Mouse (Mus musculus) left cerebral cortex, adult 8-10 months (tissue): ENCODE data around the gene Gadl1. TPM values are rescaled to one million over a fixed set of nuclear protein-coding genes. Genes with fewer than 3 reads are reported as not detected.
"Not testable (repeated sequence)": the region's sequence is repeated elsewhere in the genome, so short reads cannot be mapped to it uniquely, and the experiment has no call there.

Experiments
- DNase-seq, 2 experiments: peaks; one replicate each; pipeline ENCODE4 v3.0.0; 2022; ENCODE audit warnings: low spot score in 2 of 2
- total RNA-seq, 4 experiments: library from RNA; stranded (reverse); gene quantifications; 2 replicates each; pipeline ENCODE4 v1.2.4; 2022

The Gadl1 gene
- total RNA-seq, 4 experiments from 2014 or later: 0.67 to 1.6 (median 0.84) TPM

DNA sequence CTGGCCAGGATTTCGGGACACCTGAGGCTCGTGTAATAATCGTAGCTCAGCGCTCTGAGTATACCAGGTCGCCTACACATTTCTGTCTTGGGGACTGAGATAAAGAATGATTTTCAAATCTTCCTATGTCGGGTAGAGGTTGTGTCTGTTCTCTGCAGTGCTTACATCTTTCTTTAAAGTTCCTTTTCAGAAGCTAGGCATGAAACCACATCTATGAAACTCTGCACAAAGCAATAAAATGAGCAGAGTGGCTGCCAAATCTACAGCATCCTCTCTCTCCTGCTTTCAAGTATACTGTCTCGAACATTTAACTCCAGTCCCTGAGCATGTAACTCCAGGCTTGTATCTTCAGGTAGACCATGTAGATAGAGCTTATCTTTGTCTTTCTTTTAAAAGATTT, 109.3 kb downstream of the Gadl1 start:
- DNase-seq: no peak

DNA sequence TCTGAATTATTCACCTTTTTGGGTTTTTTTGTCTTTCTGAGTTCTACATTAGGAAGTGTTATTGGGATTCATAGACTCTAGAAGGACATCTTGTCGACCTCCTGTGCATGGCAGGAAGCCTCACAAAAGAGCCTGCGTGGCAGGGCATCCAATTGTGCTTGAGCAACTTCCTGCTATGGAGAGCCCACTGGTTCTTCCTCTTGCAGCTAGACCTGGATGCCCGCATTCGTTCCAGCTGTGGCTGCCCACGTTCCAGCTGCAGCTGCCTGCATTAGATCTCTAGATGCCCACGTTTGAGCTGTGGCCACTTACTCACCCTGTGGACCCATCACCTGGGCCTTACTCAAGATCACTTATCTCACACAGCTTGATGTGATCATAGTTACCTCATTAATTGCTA, 116.1 kb downstream of the Gadl1 start:
- DNase-seq: no peak

DNA sequence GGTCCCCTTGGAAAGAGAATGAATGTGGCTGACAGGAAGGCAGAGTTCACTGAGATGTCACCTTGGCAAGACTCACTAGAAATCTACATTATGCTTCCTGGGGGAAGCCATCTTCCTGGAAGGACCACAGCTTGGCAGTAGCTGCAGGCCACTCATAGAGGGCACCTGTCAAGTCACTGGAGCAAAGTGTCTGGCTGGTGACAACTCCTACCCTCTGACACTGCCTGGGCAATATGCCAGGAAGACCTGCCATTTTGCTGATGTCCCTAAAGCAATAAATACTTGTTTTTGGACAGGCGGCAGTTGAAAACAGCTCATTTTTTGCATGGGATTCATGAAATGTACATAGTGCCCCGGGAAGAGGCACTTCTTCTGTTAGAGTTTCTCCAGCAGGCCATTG, 119.8 kb downstream of the Gadl1 start:
- DNase-seq: no peak

DNA sequence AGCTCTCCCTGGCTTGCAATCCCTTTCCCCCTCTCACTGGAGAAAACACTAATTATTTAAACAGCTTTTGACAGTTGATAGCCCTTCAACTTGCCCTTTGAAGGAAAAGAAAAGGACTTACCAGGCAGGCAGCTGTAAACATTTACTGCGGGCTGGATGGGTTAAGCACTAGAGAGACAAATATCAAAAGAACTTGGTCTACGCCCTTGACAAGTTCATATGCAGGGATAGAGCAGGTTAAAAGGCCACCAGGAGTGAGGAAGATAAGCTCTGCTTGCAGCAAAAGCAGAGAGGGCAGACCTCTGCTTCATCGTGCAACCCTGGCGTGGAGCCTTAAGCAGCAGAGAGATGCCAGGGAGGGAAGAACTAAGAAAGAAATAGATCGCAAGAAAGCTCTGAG, 123.5 kb downstream of the Gadl1 start:
- DNase-seq: no peak

DNA sequence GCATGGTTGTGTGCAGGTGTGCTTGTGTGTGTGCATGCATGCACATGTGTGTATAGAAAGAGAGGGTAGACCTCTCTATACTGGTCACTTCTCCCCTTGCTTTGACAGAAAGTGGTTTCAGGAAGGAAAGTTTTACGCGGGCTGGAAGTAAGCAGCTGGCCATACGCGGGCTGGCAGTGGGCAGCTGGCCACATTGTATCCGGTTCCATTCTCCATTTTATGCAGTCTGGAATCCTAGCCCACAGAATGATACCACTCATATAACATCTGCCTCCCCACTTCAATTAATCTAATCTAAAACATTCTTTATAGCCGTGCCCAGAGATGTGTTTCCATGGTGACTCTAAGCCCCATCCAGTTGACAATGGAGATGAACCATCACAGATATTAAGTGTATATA, 129.0 kb downstream of the Gadl1 start:
- DNase-seq: no peak

DNA sequence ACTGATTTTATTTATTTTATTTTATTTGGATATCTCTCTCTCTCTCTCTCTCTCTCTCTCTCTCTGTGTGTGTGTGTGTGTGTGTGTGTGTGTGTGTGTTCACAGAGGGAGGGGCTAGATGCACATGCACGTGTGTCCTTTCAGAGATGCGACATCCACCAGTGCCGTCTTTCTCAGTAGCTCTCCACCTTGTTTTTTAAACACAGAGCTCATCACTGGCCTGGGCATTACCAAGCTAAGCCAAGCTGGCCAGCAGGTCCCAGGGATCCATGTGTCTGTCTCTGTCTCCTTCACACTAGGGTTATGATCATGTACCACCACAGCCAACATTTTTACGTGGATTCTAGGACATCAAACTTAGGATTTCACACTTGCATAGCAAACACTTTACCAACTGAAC, 130.7 kb downstream of the Gadl1 start:
- DNase-seq: no peak

DNA sequence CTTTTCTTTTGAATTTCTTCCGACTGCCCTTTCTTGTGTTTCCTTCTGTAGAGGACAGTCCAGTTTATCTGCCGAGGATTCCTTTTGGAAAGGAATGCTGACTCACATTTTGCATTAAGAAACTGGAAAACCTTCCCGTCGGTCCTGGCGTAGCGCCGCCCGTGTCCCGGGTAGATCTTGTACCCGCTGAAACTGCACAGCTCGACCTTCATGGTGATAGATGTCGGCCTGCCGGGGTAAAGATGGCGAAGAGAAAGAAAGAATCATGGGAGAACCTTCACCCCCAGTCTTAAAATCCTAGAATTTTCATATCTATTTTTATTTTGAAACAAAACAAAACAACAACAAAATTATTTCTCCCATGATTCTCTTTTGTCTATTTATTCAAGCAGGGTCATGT, 131.6 kb downstream of the Gadl1 start:
- not testable (repeated sequence) for DNase-seq

DNA sequence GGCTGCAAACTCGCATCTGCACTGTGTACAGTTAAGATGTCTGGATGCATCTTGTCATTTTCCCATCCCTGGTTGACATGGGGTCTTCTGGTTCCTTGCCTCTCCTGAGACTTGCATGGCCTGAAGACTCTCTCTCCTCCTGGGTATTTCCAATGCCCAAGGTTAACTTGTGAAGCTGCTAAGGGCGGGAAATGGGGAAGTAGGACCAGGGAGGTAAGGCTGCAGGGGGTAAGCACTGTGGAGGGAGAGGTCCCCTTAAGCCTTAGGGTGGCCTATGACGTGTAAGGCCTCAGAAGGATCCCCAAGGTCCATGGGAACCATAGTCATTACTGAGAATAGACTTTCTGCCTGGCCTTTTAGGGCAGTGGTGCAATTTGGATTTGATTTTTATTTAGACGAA, 132.1 kb downstream of the Gadl1 start:
- DNase-seq: no peak

DNA sequence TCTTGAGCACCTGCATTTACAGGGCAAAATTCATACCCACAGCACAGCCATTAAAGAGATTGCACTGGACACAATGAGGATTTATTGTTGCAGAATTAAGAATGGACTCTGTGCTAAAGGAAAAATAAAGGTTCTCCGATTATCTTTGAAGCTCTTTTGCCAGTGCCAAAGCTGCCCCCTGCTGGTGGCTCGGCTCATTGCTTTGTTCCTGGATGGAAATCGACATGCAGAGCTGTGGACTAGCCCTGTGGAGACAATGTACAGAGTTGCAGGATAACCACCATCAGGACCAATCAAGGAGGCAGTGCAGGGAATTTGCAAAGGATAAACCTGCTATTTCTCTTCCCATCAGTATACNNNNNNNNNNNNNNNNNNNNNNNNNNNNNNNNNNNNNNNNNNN, 132.5 kb downstream of the Gadl1 start:
- peak; percentile 71 to 97 for DNase-seq

DNA sequence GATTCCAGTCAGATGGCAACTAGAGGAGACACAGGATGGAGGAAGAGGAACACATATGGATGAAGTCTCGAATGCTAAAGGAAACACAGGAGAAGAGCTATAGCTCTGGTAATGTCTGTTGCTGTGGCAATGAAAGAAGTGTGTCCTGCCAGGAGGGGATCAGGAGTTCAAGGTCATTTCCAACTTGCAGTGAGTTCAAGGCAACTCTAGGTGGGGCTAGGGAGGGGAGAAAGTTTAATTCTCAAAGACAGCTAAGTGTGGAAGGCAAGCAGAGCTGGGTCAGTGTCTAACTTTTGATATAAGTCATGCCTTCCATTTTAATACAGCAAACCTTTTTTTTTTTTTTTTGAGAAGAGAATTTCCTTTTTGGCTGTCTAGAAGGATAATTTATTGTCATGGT, 140.7 kb downstream of the Gadl1 start:
- DNase-seq: no peak

DNA sequence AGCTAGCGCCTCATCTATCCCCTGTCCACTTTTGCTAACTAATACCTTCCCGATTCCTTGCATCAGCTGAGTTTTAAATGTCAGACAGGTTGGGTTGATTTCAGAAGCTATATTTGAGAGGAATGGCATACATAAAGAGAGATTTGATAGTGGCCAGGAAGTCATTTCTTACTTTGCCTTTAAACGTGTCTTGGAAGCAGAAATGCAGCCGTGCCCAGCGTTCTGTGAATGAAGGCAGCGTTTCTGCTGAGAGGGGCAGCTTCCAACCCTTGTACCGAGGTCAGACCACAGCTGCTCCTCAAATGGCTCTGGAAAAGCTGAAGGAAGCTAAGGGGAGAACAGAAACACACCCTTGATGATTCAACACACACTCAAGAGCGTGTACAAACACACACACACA, 144.7 kb downstream of the Gadl1 start:
- DNase-seq: no peak

DNA sequence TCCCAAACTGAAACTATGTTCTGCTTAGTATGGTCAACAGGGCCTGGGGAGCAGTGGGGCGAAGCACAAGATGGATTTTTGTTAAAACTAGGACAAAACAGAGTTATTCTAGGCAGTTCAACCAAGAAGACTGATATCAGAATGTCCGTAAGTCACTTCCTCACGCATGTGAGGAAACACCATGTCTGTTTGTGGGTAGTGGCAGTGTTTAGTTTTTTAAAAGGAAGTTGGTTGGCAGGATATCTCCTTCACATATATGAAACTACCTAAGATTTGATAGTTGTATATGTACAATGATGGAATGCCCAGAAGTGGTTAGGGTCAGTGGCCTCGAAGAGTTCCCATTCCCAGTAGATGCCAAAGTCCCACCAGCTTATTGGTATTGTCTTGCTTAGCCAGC, 149.2 kb downstream of the Gadl1 start:
- DNase-seq: no peak

DNA sequence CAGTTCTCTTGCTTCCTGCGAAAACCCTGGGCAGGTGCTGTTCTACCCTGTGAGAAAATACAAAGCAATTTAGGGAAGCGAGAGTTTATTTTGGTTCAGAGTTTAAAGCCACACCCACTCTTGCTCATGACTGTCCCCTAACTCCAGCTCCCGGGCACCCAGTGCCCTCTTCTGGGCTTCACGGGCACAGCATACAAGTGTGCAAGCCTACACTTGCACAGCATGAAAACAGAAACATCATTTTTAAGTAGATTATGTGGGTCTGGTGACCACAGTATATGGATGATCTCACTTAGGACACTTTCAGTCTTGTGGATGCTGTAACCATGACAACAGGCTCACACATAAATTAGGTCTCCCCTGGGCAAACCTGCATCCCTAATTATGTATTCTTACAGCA, 149.9 kb downstream of the Gadl1 start:
- no peak for DNase-seq

DNA sequence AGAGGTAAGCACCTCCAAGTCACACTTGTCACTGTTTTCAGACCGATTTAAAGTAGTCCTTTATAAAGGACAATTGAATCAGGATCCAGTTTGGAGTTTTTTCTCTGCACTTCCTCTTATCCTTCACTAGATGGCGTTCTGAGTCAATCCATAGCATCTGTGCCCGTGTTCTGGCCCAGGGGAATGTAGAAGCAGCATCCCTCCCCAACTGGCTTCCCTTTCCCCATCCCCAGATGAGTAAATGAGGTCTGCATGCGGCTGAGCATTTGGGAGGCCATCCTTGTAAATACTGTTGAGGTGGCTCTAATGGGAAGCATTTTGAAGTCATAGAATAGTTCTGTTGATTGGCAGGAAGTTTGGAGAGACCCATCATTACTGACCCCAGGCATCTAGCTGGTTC, 151.4 kb downstream of the Gadl1 start:
- no peak for DNase-seq

DNA sequence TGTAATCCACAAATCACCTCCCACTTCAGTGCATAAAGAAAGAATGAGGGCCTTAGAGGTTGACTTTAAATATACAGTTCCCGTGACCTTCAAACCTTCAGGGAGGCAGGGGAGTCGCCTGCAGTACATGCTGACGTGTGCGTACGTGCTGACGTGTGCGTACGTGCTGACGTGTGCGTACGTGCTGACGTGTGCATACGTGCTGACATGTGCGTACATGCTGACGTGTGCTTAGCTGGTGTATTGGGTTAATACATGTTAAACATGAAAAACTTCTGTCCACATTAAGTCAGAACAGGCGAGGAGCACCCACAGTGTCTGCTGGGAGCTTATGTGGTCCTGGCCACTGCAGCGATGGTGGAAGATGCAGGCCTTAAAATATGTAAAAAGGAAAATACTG, 155.5 kb downstream of the Gadl1 start:
- no peak for DNase-seq

DNA sequence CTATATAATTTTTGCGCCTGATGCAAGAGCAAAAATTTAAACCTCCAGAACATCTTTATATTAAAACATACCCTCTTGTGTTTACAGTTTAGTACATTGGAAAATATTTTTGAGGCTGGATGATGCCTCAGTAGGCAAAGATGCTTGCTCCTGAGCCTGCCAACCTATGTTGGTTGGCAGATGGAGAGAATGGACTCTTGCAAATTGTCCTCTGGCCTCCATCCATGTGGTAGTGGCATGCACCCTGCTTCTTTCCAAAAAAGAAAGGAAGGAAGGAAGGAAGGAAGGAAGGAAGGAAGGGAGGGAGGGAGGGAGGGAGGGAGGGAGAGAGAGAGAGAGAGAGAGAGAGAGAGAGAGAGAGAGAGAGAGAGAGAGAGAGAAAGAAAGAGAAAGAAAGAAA, 162.3 kb downstream of the Gadl1 start:
- DNase-seq: not testable (repeated sequence)

DNA sequence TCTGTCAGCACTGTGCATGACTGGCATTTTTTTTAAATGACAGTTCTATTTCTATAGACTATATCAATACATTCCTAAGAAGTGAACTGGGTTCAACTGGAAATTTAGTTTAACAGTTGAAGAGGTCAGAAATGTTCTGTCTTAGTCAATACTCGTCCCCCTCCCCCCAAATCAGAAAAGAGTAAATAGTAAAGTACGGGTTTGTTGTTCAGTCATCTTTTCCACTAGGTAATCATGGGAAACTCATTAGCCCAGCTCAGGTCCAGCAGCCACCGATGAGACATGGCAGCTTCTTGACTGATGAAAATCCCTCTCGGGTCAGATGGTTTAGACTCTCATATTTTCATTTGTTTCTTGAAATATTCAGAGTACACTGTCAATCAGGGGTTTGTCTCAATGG, 166.9 kb downstream of the Gadl1 start:
- no peak for DNase-seq

DNA sequence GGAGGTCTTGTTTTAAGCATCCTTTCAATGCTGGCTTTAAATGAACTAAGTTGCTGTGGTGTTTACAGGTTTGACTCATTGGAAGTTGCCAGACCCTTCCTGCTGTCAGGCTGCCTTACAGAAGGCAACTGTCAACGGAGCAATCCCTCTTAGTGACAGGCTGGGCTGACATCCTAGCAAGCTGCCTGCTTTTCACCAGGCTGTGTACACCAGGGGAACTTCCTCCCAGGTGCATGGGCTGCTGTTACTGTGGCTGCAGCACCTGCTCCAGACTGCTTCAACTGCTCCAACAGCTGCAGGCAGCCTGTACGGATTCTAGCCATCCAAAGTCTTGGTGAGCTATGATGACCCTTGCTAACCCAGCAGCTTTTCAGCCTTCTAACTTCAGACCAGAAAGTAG, 167.7 kb downstream of the Gadl1 start:
- DNase-seq: no peak

DNA sequence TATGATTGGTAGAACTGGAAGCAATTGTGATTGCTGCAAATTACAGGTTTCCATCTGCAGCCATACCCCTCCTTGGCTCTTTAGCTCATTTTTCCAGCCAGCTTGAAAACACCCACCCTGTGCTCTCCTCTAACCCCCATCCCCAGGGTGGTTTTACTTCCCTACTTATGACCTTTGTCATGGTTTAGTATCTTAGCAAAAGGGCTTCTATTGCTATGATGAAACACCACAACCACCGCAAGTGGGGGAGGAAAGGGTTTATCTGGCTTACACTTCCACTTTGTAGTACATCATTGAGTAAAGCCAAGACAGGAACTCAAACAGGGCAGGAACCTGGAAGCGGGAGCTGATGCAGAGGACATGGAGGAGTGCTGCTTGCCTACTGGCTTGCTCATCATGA, 168.2 kb downstream of the Gadl1 start:
- DNase-seq: no peak

DNA sequence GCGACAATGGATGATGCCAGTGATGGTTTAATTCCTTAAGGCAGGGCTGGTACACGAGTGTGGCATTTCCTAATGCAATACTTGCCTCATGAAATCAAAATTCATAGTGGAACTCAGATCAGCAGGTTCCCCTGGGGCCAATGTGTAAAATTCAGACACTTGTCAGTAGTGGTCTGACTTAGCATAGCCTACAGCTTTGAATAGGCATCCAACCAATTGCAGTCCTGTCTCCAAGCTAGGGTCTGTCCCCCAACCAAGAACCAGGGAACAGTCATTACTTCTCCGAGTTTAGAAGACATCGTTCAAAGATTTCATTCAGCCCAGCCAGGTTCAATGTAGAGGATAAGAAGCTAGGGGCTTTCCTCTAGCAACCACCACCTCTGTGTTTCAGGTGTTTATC, 172.5 kb downstream of the Gadl1 start:
- no peak for DNase-seq

DNA sequence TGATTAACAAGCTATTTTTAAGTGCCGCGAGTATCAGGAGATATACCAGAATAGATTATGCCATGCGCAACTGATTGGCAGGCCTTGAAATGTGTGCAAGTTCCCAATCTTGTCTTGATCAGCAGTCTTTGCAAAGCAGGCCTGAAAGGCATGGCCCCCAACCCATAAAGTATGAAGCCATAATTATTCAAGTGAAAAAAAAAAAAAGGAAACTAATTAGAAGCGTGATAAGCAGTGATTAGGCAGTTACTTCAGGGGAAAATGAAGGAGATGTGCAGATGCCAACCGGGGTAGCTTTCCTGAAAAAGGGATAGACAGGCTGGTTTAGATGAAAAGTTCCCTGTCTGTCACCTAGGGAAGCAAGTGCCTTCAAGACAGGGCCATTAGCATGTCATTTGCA, 174.0 kb downstream of the Gadl1 start:
- no peak for DNase-seq

DNA sequence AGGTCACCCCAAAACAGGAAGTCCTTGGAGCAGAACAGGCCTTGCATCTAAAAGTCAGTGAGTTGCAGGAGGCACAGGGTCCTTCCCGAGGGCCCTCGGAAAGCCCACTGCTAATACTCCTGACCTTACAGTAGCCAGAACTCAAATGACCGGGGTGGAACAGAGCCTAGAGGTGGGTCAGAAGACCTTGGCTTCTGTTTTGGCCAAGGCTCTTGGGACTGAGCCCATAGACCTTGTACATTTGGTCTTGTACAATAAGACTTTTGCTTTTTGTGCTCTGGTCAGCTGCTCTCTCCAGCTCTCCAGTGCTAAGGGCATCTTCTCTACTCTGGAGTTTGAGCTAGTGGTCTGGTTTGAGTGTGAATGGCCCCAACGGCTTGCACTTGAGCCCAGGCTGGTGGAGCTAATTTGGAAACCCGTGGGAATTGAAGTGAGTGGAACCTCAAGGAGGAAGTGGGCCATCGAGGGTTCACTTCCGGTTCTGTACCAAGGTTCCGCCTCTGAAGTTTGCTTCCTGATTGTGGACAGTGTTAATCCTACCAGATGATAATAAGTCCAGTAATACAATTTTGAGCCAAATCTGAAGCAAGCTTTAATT, 174.6 kb downstream of the Gadl1 start:
- DNase-seq: no peak

DNA sequence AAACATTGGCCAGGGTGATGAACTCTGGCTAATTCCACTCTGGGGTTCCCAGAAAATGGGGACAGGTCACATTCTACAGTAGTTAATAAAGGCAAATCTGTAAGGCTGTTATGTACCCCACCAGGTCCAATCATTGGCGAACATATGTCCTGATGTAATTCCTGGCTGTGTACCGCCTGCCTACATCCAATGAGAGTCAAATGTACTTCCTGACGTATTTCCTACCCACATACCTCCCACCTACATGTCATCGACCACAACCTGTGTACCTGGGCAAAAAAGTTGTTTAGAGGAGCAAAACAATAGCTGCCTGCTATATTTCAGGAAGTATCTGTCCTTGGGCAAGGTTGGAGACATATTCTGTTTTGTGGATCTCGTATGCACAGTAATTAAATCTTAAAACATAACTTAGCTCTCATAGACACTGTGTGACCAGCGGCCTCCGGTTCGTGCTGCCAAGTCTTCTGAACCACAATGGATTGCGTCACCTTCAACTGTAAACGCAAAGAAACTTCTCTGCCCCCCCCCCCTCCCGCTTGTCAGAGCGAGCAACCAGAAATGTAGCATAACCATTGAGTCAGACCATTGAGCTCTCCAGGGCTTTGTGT, 175.2 kb downstream of the Gadl1 start:
- DNase-seq: no peak

DNA sequence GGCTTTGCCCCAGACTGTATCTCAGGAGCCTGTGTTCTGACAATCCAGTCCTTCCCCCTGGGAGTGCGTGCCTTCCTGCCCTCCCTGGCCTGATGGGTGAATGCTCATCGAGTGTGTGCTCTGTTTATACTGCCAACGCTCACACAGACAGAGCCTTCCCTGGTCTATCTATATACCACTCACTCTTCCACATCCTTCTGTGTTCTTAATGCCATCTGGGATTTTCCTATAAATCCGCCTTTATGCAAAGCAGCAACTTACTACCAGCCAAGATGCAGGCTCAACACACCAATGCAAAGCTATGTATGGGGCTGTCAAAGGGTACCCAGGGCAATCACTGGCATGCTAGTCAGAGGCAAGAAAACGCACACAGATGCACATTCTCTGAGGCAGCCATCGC, 176.7 kb downstream of the Gadl1 start:
- DNase-seq: no peak
